8 mouse cellular contexts compared by ENCODE assay signal in genomic region chr8:107129171-107130025, GRCm38 (mm10). TPM values are rescaled to one million over a fixed set of nuclear protein-coding genes. Genes with fewer than 3 reads are reported as not detected.
DNase-seq lines count a peak whose midpoint lies in the region; ATAC-seq lines count a peak whose summit lies in the region.

No protein-coding gene starts in this region.

- H3K9me3 ChIP-seq in forebrain, embryonic 10.5 days, result no peaks in the 10 kb centered on the region
- H3K9me3 ChIP-seq in forebrain, embryonic 15.5 days, result no peaks in the 10 kb centered on the region

- WGBS in forebrain, embryonic 10.5 days, result 53% methylated on average over 8 of the region's 8 CpGs
- WGBS in forebrain, embryonic 15.5 days, result 37% methylated on average over 8 of the region's 8 CpGs

- H3K9ac ChIP-seq in forebrain, embryonic 15.5 days (replicated peaks), result no peak overlapping the region

- H3K4me3 ChIP-seq in forebrain, embryonic 10.5 days, result no peak overlapping the region
- H3K4me3 ChIP-seq in forebrain, embryonic 15.5 days, result no peak overlapping the region

- peak overlapping the region; percentile 51; the same call in 1 of the 2 replicates for H3K27ac ChIP-seq in forebrain, embryonic 10.5 days
- H3K27ac ChIP-seq in forebrain, embryonic 15.5 days (replicated peaks), result no peak overlapping the region

- no peak overlapping the region for H3K4me2 ChIP-seq in forebrain, embryonic 15.5 days (replicated peaks)

- H3K4me1 ChIP-seq in forebrain, embryonic 10.5 days, result peaks cover 38% of the 10 kb centered on the region
- H3K4me1 ChIP-seq in forebrain, embryonic 15.5 days, result peaks cover 3% of the 10 kb centered on the region; the same call in 1 of the 2 replicates

- no peak for ATAC-seq in forebrain, embryonic 15.5 days (replicated peaks)

- peaks cover 3% of the 10 kb centered on the region; the same call in 1 of the 2 replicates for H3K27me3 ChIP-seq in forebrain, embryonic 10.5 days (ENCODE audit: poor library complexity, severe bottlenecking)
- H3K27me3 ChIP-seq in forebrain, embryonic 15.5 days, result no peaks in the 10 kb centered on the region

- DNase-seq in forebrain, embryonic 10.5 days (ENCODE audit: extremely low spot score, low spot score), result no peak
- peak; percentile 48 for DNase-seq in urinary bladder, postnatal 14 days (ENCODE audit: low spot score)
- no peak for DNase-seq in urinary bladder, postnatal 4 days (ENCODE audit: low spot score in 2 of 2)
- DNase-seq in kidney, postnatal 25 days, result peak; percentile 84 to 88
- DNase-seq in thymus, postnatal 36 days, result no peak
- no peak for DNase-seq in spleen, adult 18-20 months
- no peak for DNase-seq in spleen, postnatal 4 days (ENCODE audit: low spot score in 2 of 2)

- no peaks in the 10 kb centered on the region for H3K36me3 ChIP-seq in forebrain, embryonic 10.5 days (replicated peaks)
- H3K36me3 ChIP-seq in forebrain, embryonic 15.5 days, result no peaks in the 10 kb centered on the region

RNA-seq across cellular contexts. Expression of gene Cyb5b, which starts 21.0 kb away (rescaled TPM):
- 169 and 173 TPM in 2 replicates for polyA plus RNA-seq in forebrain, embryonic 10.5 days (2016; fragmentation: Nextera tagmentation; extraction: Ambion mirVana)
- polyA plus RNA-seq in forebrain, embryonic 15.5 days (2015; fragmentation: Nextera tagmentation; extraction: Ambion mirVana), result 103 and 105 TPM in 2 replicates

RNA-seq across cellular contexts. Expression of gene Terf2, which starts 33.1 kb away (rescaled TPM):
- 17.0 and 19.6 TPM in 2 replicates for polyA plus RNA-seq in forebrain, embryonic 10.5 days (2016; fragmentation: Nextera tagmentation; extraction: Ambion mirVana)
- 22.8 and 26.1 TPM in 2 replicates for polyA plus RNA-seq in forebrain, embryonic 15.5 days (2015; fragmentation: Nextera tagmentation; extraction: Ambion mirVana)

Comparison
In these comparisons a context has a peak if more than half of its experiments do, and no peak if none do; other contexts are left out.
1. DNase-seq: peak in urinary bladder, postnatal 14 days (single experiment) and kidney, postnatal 25 days (2 of 2); none in forebrain, embryonic 10.5 days (single experiment), urinary bladder, postnatal 4 days (0 of 2), thymus, postnatal 36 days (0 of 2), spleen, adult 18-20 months (0 of 2) and spleen, postnatal 4 days (0 of 2).